Mouse (Mus musculus): ENCODE data around the gene Ctu2.

Ctu2 gene

GRCm38 (mm10) chr8:122497016-122497734, 21.2 kb downstream of the Ctu2 start:
- DNase-seq (ENCODE audit: low spot score): no peak

GRCm38 (mm10) chr8:122497912-122498311, 22.0 kb downstream of the Ctu2 start:
- DNase-seq (ENCODE audit: low spot score): no peak

- peak; percentile 85 for DNase-seq (ENCODE audit: low spot score)
Observed at GRCm38 (mm10) chr8:122500856-122501255, 24.9 kb downstream of the Ctu2 start.

GRCm38 (mm10) chr8:122511552-122511951, 35.6 kb downstream of the Ctu2 start:
- DNase-seq (ENCODE audit: low spot score): no peak

GRCm38 (mm10) chr8:122512392-122512791, 36.4 kb downstream of the Ctu2 start:
- DNase-seq (ENCODE audit: low spot score): no peak

- no peak for DNase-seq (ENCODE audit: low spot score)
Observed at GRCm38 (mm10) chr8:122515699-122516098, 39.8 kb downstream of the Ctu2 start.

- no peak for DNase-seq (ENCODE audit: low spot score)
Observed at GRCm38 (mm10) chr8:122517541-122518190, 41.7 kb downstream of the Ctu2 start.

- no peak for DNase-seq (ENCODE audit: low spot score)
Observed at GRCm38 (mm10) chr8:122520611-122521010, 44.7 kb downstream of the Ctu2 start.

GRCm38 (mm10) chr8:122522796-122523651, 47.1 kb downstream of the Ctu2 start:
- DNase-seq (ENCODE audit: low spot score): no peak

- no peak for DNase-seq (ENCODE audit: low spot score)
Observed at GRCm38 (mm10) chr8:122523652-122524360, 47.9 kb downstream of the Ctu2 start.

GRCm38 (mm10) chr8:122524506-122524905, 48.6 kb downstream of the Ctu2 start:
- no peak for DNase-seq (ENCODE audit: low spot score)

- no peak for DNase-seq (ENCODE audit: low spot score)
Observed at GRCm38 (mm10) chr8:122525004-122525403, 49.1 kb downstream of the Ctu2 start.

- DNase-seq (ENCODE audit: low spot score): no peak
Observed at GRCm38 (mm10) chr8:122526084-122526483, 50.1 kb downstream of the Ctu2 start.

- no peak for DNase-seq (ENCODE audit: low spot score)
Observed at GRCm38 (mm10) chr8:122526526-122527170, 50.7 kb downstream of the Ctu2 start.

- DNase-seq (ENCODE audit: low spot score): no peak
Observed at GRCm38 (mm10) chr8:122527937-122528336, 52.0 kb downstream of the Ctu2 start.

- no peak for DNase-seq (ENCODE audit: low spot score)
Observed at GRCm38 (mm10) chr8:122529159-122529558, 53.2 kb downstream of the Ctu2 start.

GRCm38 (mm10) chr8:122531312-122531711, 55.4 kb downstream of the Ctu2 start:
- no peak for DNase-seq (ENCODE audit: low spot score)

Measured in testis, postnatal 10 days (tissue).